Mouse (Mus musculus): Measurements from ENCODE around the gene Prss2.

- no peak for TF ChIP-seq FLI1 (IDR thresholded peaks at IDR 0.05; ENCODE audit: low read length)
- no peak for TF ChIP-seq GATA1 (IDR thresholded peaks at IDR 0.05; ENCODE audit: borderline replicate concordance, low read length)
Measured at GRCm38 (mm10) chr6:41540746-41541145, 19.2 kb downstream of the Prss2 start.
